Mouse (Mus musculus): ENCODE measurements at regions not wholly inside any gene's neighbourhood (a gene's known extent, or its start where the extent isn't known, plus 50 kb on each side); places are given as distances from the start of the nearest gene placed in this dataset.

- H3K4me1 ChIP-seq = no peaks in the 10 kb centered on the region
- ATAC-seq (ENCODE audit: low FRiP score, low read depth) = no peak
- WGBS = 88% methylated on average over 2 of the region's 2 CpGs
- no peak overlapping the region for H3K4me3 ChIP-seq
- no peak overlapping the region for H3K27ac ChIP-seq
- no peak overlapping the region for H3K9ac ChIP-seq
- H3K27me3 ChIP-seq = no peaks in the 10 kb centered on the region
- H3K4me2 ChIP-seq (replicated peaks) = no peak overlapping the region
- H3K36me3 ChIP-seq = no peaks in the 10 kb centered on the region
- no peaks in the 10 kb centered on the region for H3K9me3 ChIP-seq
Observed at GRCm38 (mm10) chr8:18412470-18412869, 565.6 kb downstream of the Defb40 start.

DNA sequence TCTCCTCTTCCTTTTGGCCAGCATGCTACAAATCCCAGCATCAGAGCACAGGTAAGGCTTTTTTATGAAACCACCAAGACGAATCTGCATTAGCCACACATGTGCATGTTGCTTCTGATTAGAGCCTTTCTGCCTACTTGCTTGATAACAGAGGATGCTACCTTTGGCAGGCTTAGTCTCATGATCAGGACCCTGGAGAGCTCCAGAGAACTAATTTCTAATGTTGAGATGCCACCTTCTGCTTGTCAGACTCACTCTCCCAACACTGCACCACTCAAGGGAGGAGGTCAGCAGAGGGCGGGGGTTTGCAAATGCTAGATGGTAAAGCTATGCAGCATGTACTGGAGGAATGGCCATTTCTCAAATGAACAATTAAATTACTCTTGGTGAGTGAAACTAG, 571.6 kb downstream of the Defb40 start:
- Histone ChIP-seq H3K27ac (no peak overlapping the region), H3K4me1 (no peaks in the 10 kb centered on the region), H3K4me3 (no peak overlapping the region), H3K4me2 (replicated peaks) (no peak overlapping the region), H3K9me3 (no peaks in the 10 kb centered on the region), H3K36me3 (no peaks in the 10 kb centered on the region), H3K27me3 (no peaks in the 10 kb centered on the region), H3K9ac (no peak overlapping the region)
- ATAC-seq (ENCODE audit: low FRiP score, low read depth) = no peak
- WGBS = 60% methylated on average over 2 of the region's 2 CpGs

DNA sequence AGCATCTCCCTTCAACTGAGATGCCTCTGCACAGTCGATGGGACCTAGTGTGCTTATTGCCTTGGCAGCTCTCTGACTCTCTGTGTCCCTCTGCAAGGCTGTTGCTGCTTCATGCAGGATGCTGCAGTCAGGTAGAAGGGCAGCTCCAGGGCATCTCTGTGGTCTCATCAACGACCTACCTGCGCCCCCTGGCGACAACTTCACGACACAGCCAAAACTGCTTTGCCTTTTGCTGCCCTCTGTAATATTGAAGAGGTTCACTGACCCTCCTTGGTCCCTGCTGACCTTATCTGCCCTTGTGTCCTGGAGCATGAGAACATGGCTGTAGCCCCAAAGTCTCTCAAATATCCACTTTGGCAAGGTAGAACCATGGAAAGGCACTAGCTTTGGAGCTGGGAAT, 589.7 kb downstream of the Defb40 start:
- WGBS = 4% methylated on average over 5 of the region's 5 CpGs
- no peaks in the 10 kb centered on the region for H3K27me3 ChIP-seq
- no peak for ATAC-seq (ENCODE audit: low FRiP score, low read depth)

GRCm38 (mm10) chr8:18381615-18382178, 596.4 kb downstream of the Defb40 start:
- H3K4me3 ChIP-seq = no peak overlapping the region
- 15% methylated on average over 3 of the region's 3 CpGs for WGBS
- no peaks in the 10 kb centered on the region for H3K36me3 ChIP-seq
- no peaks in the 10 kb centered on the region for H3K4me1 ChIP-seq
- H3K27me3 ChIP-seq = no peaks in the 10 kb centered on the region
- no peak for ATAC-seq (ENCODE audit: low FRiP score, low read depth)
- no peak overlapping the region for H3K4me2 ChIP-seq (replicated peaks)
- H3K27ac ChIP-seq = no peak overlapping the region
- no peak overlapping the region for H3K9ac ChIP-seq
- H3K9me3 ChIP-seq = no peaks in the 10 kb centered on the region

More for the DNA sequence above, 589.7 kb downstream of the Defb40 start:
- Histone ChIP-seq H3K9me3 (no peaks in the 10 kb centered on the region), H3K4me2 (replicated peaks) (no peak overlapping the region), H3K27ac (no peak overlapping the region), H3K36me3 (no peaks in the 10 kb centered on the region), H3K4me1 (no peaks in the 10 kb centered on the region), H3K9ac (no peak overlapping the region), H3K4me3 (no peak overlapping the region)

DNA sequence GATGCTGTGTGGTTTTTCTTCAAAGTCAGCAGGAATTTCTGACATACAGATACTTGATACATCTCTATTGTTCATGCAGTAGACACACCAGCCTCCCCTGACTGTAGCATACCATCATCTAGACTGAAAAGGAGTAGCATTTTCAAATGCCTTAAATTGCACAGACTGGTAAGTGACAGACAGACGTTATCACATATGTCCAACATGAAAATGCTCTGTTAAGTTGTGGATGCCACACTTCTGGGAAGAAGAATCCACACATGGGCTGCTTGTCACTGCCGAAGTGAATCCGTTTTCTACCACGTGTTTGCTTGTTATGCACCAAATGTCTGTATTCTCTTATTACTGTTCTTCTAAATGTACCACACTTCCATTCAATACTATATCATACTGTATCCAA, 629.3 kb downstream of the Defb40 start:
- Histone ChIP-seq H3K9me3 (no peaks in the 10 kb centered on the region), H3K4me1 (no peaks in the 10 kb centered on the region), H3K9ac (no peak overlapping the region), H3K27ac (no peak overlapping the region), H3K36me3 (no peaks in the 10 kb centered on the region), H3K4me2 (replicated peaks) (no peak overlapping the region), H3K27me3 (no peaks in the 10 kb centered on the region), H3K4me3 (no peak overlapping the region)
- WGBS = 85% methylated on average over 4 of the region's 4 CpGs
- ATAC-seq (ENCODE audit: low FRiP score, low read depth) = no peak

DNA sequence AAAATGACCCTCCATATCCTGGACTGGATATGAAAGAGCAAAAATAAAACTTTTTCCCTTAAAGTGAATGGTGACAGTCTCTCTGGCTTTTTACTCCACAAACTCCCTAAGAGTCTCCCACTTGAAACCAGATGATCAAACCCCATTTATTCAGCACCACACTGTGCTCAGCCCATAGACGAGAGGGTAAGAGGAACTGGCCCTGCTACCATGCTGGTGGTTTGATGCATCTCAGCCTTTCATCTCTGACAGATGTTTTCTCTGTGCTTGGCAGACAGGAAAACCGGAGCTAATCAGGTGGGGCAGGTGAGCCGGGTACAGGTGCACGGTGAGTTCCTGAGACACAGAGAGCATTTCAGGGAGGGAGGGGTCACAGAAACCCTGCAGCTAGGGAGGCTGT, 631.8 kb downstream of the Defb40 start:
- Histone ChIP-seq H3K27ac (no peak overlapping the region), H3K4me1 (no peaks in the 10 kb centered on the region), H3K4me2 (replicated peaks) (no peak overlapping the region), H3K9me3 (no peaks in the 10 kb centered on the region), H3K27me3 (no peaks in the 10 kb centered on the region), H3K4me3 (no peak overlapping the region), H3K36me3 (no peaks in the 10 kb centered on the region), H3K9ac (no peak overlapping the region)
- no peak for ATAC-seq (ENCODE audit: low FRiP score, low read depth)
- 49% methylated on average over 4 of the region's 4 CpGs for WGBS

DNA sequence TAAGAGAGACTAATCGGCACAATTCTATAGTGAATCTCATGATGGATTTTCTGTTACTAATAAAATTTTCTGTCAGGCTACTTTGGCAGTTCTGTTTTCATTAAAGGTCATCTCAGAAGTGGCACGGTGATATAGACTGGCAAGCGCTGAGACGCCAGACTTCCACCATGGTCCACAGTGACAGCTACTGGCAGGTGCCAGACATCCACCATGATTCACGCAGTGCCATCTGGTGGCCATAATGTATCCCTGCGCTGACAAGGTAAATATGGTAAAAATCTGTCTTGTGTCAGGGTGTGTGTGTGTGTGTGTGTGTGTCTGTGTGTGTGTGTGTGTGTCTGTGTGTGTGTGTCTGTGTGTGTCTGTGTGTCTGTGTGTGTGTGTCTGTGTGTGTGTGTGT, 632.7 kb downstream of the Defb40 start:
- Histone ChIP-seq H3K4me3 (no peak overlapping the region), H3K27ac (no peak overlapping the region), H3K36me3 (no peaks in the 10 kb centered on the region), H3K4me1 (no peaks in the 10 kb centered on the region), H3K9me3 (no peaks in the 10 kb centered on the region), H3K27me3 (no peaks in the 10 kb centered on the region), H3K9ac (no peak overlapping the region), H3K4me2 (replicated peaks) (no peak overlapping the region)
- no peak; the same call in 1 of the 2 replicates for ATAC-seq (ENCODE audit: low FRiP score, low read depth)
- WGBS = 32% methylated on average over 6 of the region's 6 CpGs

DNA sequence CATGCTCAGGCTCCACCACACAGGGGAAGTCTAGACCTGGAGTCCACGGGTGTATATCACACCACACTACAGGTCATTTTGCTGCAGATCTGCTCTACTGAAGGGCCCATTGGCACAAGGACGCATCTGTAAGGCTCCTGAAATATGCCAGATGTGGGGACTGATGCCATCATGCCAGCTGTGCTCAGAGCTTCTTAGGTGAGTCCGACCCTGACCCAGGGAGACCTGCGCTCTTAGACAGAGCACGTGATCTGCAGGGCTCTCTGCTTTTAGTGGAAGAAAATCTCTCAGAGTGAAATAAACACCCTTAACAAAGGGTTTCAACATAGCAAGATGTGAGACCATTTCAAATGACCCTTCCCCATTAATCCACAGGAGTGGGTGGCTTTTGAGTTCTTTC, 633.2 kb downstream of the Defb40 start:
- H3K4me2 ChIP-seq (replicated peaks) = no peak overlapping the region
- ATAC-seq (ENCODE audit: low FRiP score, low read depth) = no peak
- no peak overlapping the region for H3K27ac ChIP-seq
- no peak overlapping the region for H3K4me3 ChIP-seq
- H3K27me3 ChIP-seq = no peaks in the 10 kb centered on the region
- no peak overlapping the region for H3K9ac ChIP-seq
- H3K4me1 ChIP-seq = no peaks in the 10 kb centered on the region
- 83% methylated on average over 5 of the region's 5 CpGs for WGBS
- no peaks in the 10 kb centered on the region for H3K9me3 ChIP-seq
- H3K36me3 ChIP-seq = no peaks in the 10 kb centered on the region

- H3K9ac ChIP-seq = no peak overlapping the region
- no peak overlapping the region for H3K4me3 ChIP-seq
- no peaks in the 10 kb centered on the region for H3K9me3 ChIP-seq
- H3K4me2 ChIP-seq (replicated peaks) = no peak overlapping the region
- no peak overlapping the region for H3K27ac ChIP-seq
- H3K36me3 ChIP-seq = no peaks in the 10 kb centered on the region
- WGBS = 85% methylated on average over 1 of the region's 1 CpGs
- H3K4me1 ChIP-seq = no peaks in the 10 kb centered on the region
- no peaks in the 10 kb centered on the region for H3K27me3 ChIP-seq
- ATAC-seq (ENCODE audit: low FRiP score, low read depth) = no peak
Observed at GRCm38 (mm10) chr8:18335576-18335975, 642.5 kb downstream of the Defb40 start.

DNA sequence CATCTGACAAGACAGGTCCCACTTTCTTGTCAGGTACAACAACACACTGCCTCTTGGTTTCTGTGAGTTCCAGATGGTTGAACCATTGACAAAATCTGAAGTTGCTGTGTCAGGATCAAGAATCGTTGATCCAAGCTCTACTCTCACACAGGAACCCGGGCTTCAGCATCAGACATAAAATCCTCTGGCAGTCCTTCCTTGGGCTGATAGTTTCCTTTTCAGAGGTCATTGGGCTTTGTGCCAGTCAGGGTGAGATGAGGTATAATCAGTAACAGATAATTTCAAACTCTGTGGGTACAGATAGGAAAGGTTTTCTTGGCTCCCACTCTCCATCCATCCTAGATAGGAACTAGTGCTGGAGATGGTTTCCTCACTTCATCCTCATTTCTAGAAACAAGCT, 649.5 kb downstream of the Defb40 start:
- H3K4me2 ChIP-seq (replicated peaks) = no peak overlapping the region
- H3K9me3 ChIP-seq = no peaks in the 10 kb centered on the region
- no peak overlapping the region for H3K4me3 ChIP-seq
- H3K36me3 ChIP-seq = no peaks in the 10 kb centered on the region
- WGBS = 94% methylated on average over 2 of the region's 2 CpGs
- ATAC-seq (ENCODE audit: low FRiP score, low read depth) = no peak
- no peaks in the 10 kb centered on the region for H3K4me1 ChIP-seq
- H3K27me3 ChIP-seq = no peaks in the 10 kb centered on the region
- no peak overlapping the region for H3K27ac ChIP-seq
- H3K9ac ChIP-seq = no peak overlapping the region

DNA sequence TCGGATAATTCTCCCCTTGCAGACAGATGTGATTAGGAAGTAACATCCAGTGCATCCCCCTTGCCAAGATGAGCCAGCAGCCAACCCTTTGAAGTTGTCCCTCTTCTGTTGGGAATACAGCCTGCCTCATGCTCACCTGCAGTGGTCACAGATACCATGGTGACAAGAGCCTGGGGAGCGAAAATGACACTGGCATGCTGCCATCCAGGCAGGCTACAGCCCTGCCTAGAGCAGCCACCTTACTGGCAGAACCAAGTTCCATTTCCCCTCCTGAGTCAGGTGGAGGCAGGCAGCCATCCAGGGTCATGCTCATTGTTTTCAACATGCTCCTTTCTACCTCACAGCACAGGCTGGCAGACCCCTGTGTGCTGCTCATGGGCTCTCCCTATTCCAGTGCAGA, 661.6 kb downstream of the Defb40 start:
- Histone ChIP-seq H3K9me3 (no peaks in the 10 kb centered on the region), H3K4me3 (no peak overlapping the region), H3K4me1 (no peaks in the 10 kb centered on the region), H3K27ac (no peak overlapping the region), H3K9ac (no peak overlapping the region), H3K27me3 (no peaks in the 10 kb centered on the region), H3K36me3 (no peaks in the 10 kb centered on the region), H3K4me2 (replicated peaks) (no peak overlapping the region)
- no peak for ATAC-seq (ENCODE audit: low FRiP score, low read depth)
- 61% methylated on average over 2 of the region's 2 CpGs for WGBS

DNA sequence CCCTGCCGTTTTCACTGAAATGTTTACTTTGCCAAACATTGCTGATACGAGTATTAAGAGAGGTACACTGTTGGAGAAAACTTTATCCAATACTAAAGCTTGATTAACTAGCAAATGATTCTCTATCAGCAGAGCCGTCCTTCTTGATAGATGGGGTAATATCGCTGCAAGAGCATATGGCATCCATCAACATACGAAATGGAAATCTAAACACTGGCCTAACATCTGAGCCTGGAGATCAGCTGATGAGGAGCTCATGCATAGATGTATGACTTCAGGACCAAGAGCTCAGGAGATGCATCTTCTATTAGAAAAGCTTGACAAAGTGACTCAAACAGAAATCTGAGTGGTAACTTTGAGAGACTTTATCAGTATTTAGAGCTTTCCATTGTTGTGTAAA, 666.5 kb downstream of the Defb40 start:
- Histone ChIP-seq H3K4me2 (replicated peaks) (no peak overlapping the region), H3K9me3 (no peaks in the 10 kb centered on the region), H3K9ac (no peak overlapping the region), H3K27me3 (no peaks in the 10 kb centered on the region), H3K4me1 (no peaks in the 10 kb centered on the region), H3K4me3 (no peak overlapping the region), H3K36me3 (no peaks in the 10 kb centered on the region), H3K27ac (no peak overlapping the region)
- 77% methylated on average over 5 of the region's 5 CpGs for WGBS
- ATAC-seq (ENCODE audit: low FRiP score, low read depth) = no peak

GRCm38 (mm10) chr8:18310927-18311326, 667.1 kb downstream of the Defb40 start:
- no peak overlapping the region for H3K4me3 ChIP-seq
- no peak overlapping the region for H3K9ac ChIP-seq
- no peaks in the 10 kb centered on the region for H3K4me1 ChIP-seq
- WGBS = 81% methylated on average over 1 of the region's 1 CpGs
- no peak overlapping the region for H3K4me2 ChIP-seq (replicated peaks)
- ATAC-seq (ENCODE audit: low FRiP score, low read depth) = no peak
- H3K27ac ChIP-seq = no peak overlapping the region
- H3K27me3 ChIP-seq = no peaks in the 10 kb centered on the region
- H3K36me3 ChIP-seq = no peaks in the 10 kb centered on the region
- no peaks in the 10 kb centered on the region for H3K9me3 ChIP-seq

Measured in limb, embryonic 13.5 days (tissue).